Mouse (Mus musculus): Measurements from ENCODE around the gene Ecm1.

DNA sequence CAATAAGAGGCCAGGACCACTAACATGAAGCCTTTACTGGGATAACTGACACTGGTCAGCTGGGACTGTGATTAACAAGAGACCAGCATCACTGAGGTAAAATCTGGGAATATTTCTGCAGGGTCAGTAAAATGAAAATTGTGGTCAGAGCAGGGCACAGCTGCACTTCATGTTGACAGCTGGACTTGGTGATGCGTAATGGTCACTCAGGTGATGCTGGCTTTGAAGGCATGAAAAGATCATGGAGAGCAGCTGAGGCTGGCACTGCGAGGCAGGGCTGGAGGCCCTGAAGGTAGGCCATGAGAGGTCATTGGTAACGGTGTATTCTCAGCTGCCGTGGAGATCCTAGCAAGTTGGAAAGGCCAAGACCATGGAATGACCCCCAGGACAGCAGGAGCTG is 41.1 kb downstream of the Ecm1 start:
- TF ChIP-seq POLR2A (IDR thresholded peaks at IDR 0.05; ENCODE audit: borderline replicate concordance, extremely low read depth, low read depth, low read length) (no peak), CTCF (IDR thresholded peaks at IDR 0.05; ENCODE audit: insufficient read depth, low read length) (no peak)

Measured in lung, adult 2 months (tissue).